In genomic region chr5:123008877-123009493, GRCm38 (mm10) we compare ENCODE assay signal across 24 mouse cellular contexts. TPM values are rescaled to one million over a fixed set of nuclear protein-coding genes. Genes with fewer than 3 reads are reported as not detected.
A peak's percentile ranks its signal among the peaks of the same experiment; 100 is the strongest.
DNase-seq lines count a peak whose midpoint lies in the region; ATAC-seq and TF ChIP-seq lines count a peak whose summit lies in the region.
"Had no signal": no experiment of that assay in that cellular context is flagged by ENCODE, and none has a peak within 500 bp of the region (broad histone marks: within the 10 kb centered on the region; RNA-seq: fewer than 3 reads in every experiment).

No protein-coding gene starts in this region.

- peaks cover 40% of the 10 kb centered on the region for H3K4me1 ChIP-seq in forebrain, embryonic 13.5 days
- peaks cover 14% of the 10 kb centered on the region for H3K4me1 ChIP-seq in forebrain, embryonic 10.5 days
- peaks cover 13% of the 10 kb centered on the region for H3K4me1 ChIP-seq in stomach, embryonic 16.5 days (ENCODE audit: control insufficient read depth, insufficient read depth, low read length)
- H3K4me1 ChIP-seq: neural tube, embryonic 12.5 days had no signal

- no peaks in the 10 kb centered on the region for H3K36me3 ChIP-seq in forebrain, embryonic 13.5 days (ENCODE audit: poor library complexity, severe bottlenecking)
- H3K36me3 ChIP-seq in forebrain, embryonic 10.5 days (replicated peaks), result no peaks in the 10 kb centered on the region
- no peaks in the 10 kb centered on the region for H3K36me3 ChIP-seq in stomach, embryonic 16.5 days (ENCODE audit: control insufficient read depth, insufficient read depth, low read length)
- H3K36me3 ChIP-seq: heart, embryonic 13.5 days; limb, embryonic 15.5 days; neural tube, embryonic 12.5 days had no signal

- no peak for ATAC-seq in forebrain, embryonic 13.5 days
- ATAC-seq in stomach, embryonic 16.5 days (ENCODE audit: insufficient read depth, low FRiP score), result no peak
- ATAC-seq: hindbrain, embryonic 16.5 days; intestine, postnatal 0 days had no signal

- H3K9ac ChIP-seq in forebrain, embryonic 13.5 days, result no peak overlapping the region
- H3K9ac ChIP-seq in stomach, embryonic 16.5 days (ENCODE audit: low read length), result no peak overlapping the region
- H3K9ac ChIP-seq: limb, embryonic 15.5 days; neural tube, embryonic 12.5 days had no signal

- H3K27me3 ChIP-seq in forebrain, embryonic 13.5 days, result no peaks in the 10 kb centered on the region
- no peaks in the 10 kb centered on the region for H3K27me3 ChIP-seq in forebrain, embryonic 10.5 days (ENCODE audit: poor library complexity, severe bottlenecking)
- H3K27me3 ChIP-seq in stomach, embryonic 16.5 days (ENCODE audit: control insufficient read depth, insufficient read depth, low read length), result no peaks in the 10 kb centered on the region
- H3K27me3 ChIP-seq: limb, embryonic 15.5 days; neural tube, embryonic 12.5 days had no signal

- TF ChIP-seq CTCF in layer of hippocampus, adult 2 months (conservative IDR thresholded peaks at IDR 0.05), result no peak

- H3K4me3 ChIP-seq in forebrain, embryonic 13.5 days, result no peak overlapping the region
- H3K4me3 ChIP-seq in forebrain, embryonic 10.5 days, result no peak overlapping the region
- H3K4me3 ChIP-seq in layer of hippocampus, adult 2 months, result no peak overlapping the region
- no peak overlapping the region for H3K4me3 ChIP-seq in stomach, embryonic 16.5 days (replicated peaks; ENCODE audit: low read length)
- H3K4me3 ChIP-seq: erythroblast, embryonic 14.5 days; heart, embryonic 13.5 days; limb, embryonic 15.5 days; neural tube, embryonic 12.5 days had no signal

- H3K9me3 ChIP-seq in forebrain, embryonic 13.5 days (replicated peaks), result no peaks in the 10 kb centered on the region
- H3K9me3 ChIP-seq in forebrain, embryonic 10.5 days, result no peaks in the 10 kb centered on the region
- H3K9me3 ChIP-seq in stomach, embryonic 16.5 days (replicated peaks; ENCODE audit: control insufficient read depth, low read length), result no peaks in the 10 kb centered on the region
- H3K9me3 ChIP-seq: heart, embryonic 13.5 days; limb, embryonic 15.5 days; neural tube, embryonic 12.5 days had no signal

- H3K4me2 ChIP-seq in forebrain, embryonic 13.5 days, result no peak overlapping the region
- no peak overlapping the region for H3K4me2 ChIP-seq in stomach, embryonic 16.5 days (ENCODE audit: low read depth, low read length)
- H3K4me2 ChIP-seq: limb, embryonic 15.5 days; neural tube, embryonic 12.5 days had no signal

- peak overlapping the region; percentile 76 for H3K27ac ChIP-seq in forebrain, embryonic 13.5 days
- H3K27ac ChIP-seq in forebrain, embryonic 10.5 days, result no peak overlapping the region
- peak overlapping the region; percentile 64 for H3K27ac ChIP-seq in layer of hippocampus, adult 2 months
- peak overlapping the region; percentile 69 for H3K27ac ChIP-seq in stomach, embryonic 16.5 days (ENCODE audit: low read length)
- H3K27ac ChIP-seq: heart, embryonic 13.5 days; kidney, postnatal 0 days; limb, embryonic 15.5 days; neural tube, embryonic 12.5 days had no signal

- WGBS in forebrain, embryonic 13.5 days, result 66% methylated on average over 7 of the region's 7 CpGs
- 92% methylated on average over 7 of the region's 7 CpGs for WGBS in forebrain, embryonic 10.5 days
- 55% methylated on average over 7 of the region's 7 CpGs for WGBS in stomach, embryonic 16.5 days

- no peak for DNase-seq in forebrain, embryonic 10.5 days (ENCODE audit: extremely low spot score, low spot score)
- peak; percentile 61 to 69 for DNase-seq in layer of hippocampus, adult 2 months (ENCODE audit: low spot score in 2 of 2)
- DNase-seq in layer of hippocampus, postnatal 14 days (ENCODE audit: low spot score in 2 of 2), result no peak
- peak; percentile 56 for DNase-seq in testis, postnatal 14 days (ENCODE audit: low spot score)
- DNase-seq in testis, postnatal 10 days (ENCODE audit: low spot score), result no peak
- no peak for DNase-seq in left cerebral cortex, adult 9 months (ENCODE audit: low spot score in 2 of 2)
- DNase-seq: adrenal gland, postnatal 14 days; B cell, adult 2 months; lung, adult 2 months; right cerebral cortex, postnatal 4 days; thymus, postnatal 25 days had no signal

RNA-seq across cellular contexts. Expression of gene Orai1, which starts 5.9 kb away (rescaled TPM):
- polyA plus RNA-seq in forebrain, embryonic 13.5 days (2015; fragmentation: Nextera tagmentation; extraction: Ambion mirVana), result 10.6 and 10.8 TPM in 2 replicates
- 6.9 and 7.9 TPM in 2 replicates for polyA plus RNA-seq in forebrain, embryonic 10.5 days (2016; fragmentation: Nextera tagmentation; extraction: Ambion mirVana)
- total RNA-seq in layer of hippocampus, adult 2 months (2021), result 10 to 100 TPM; 11.0 to 13.5 TPM
- 10 to 100 TPM; 15.1 to 16.2 TPM for total RNA-seq in layer of hippocampus, postnatal 14 days (2021)
- 16.6 and 18.3 TPM in 2 replicates for polyA plus RNA-seq in stomach, embryonic 16.5 days (2015; fragmentation: Nextera tagmentation; extraction: Ambion mirVana)

RNA-seq across cellular contexts. Expression of gene Kdm2b, which starts 19.4 kb away (rescaled TPM):
- polyA plus RNA-seq in forebrain, embryonic 13.5 days (2015; fragmentation: Nextera tagmentation; extraction: Ambion mirVana), result 107 and 108 TPM in 2 replicates
- 83.3 and 83.4 TPM in 2 replicates for polyA plus RNA-seq in forebrain, embryonic 10.5 days (2016; fragmentation: Nextera tagmentation; extraction: Ambion mirVana)
- total RNA-seq in layer of hippocampus, adult 2 months (2021), result 10 to 100 TPM; 35.0 to 36.7 TPM
- total RNA-seq in layer of hippocampus, postnatal 14 days (2021), result 10 to 100 TPM; 41.3 to 54.5 TPM
- 33.2 and 37.4 TPM in 2 replicates for polyA plus RNA-seq in stomach, embryonic 16.5 days (2015; fragmentation: Nextera tagmentation; extraction: Ambion mirVana)

RNA-seq across cellular contexts. Expression of gene Morn3, which starts 37.8 kb away (rescaled TPM):
- 0.79 and 1.1 TPM in 2 replicates for polyA plus RNA-seq in forebrain, embryonic 13.5 days (2015; fragmentation: Nextera tagmentation; extraction: Ambion mirVana)
- polyA plus RNA-seq in forebrain, embryonic 10.5 days (2016; fragmentation: Nextera tagmentation; extraction: Ambion mirVana), result 0.26 and 0.33 TPM in 2 replicates
- not detected for total RNA-seq in layer of hippocampus, adult 2 months (2021)
- total RNA-seq in layer of hippocampus, postnatal 14 days (2021), result under 1 TPM; 0.62 to 0.79 TPM
- polyA plus RNA-seq in stomach, embryonic 16.5 days (2015; fragmentation: Nextera tagmentation; extraction: Ambion mirVana), result 1.0 TPM in 1 of 2 replicates, not detected in the other
- total RNA-seq: adrenal gland, postnatal 14 days; granulocyte monocyte progenitor cell, adult 5-6 weeks; heart, postnatal 4 days; megakaryocyte-erythroid progenitor cell, adult 5-6 weeks; midbrain, postnatal 0 days had no signal
- polyA plus RNA-seq: erythroblast, embryonic 14.5 days; heart, embryonic 13.5 days; intestine, postnatal 0 days; kidney, postnatal 0 days; neural tube, embryonic 12.5 days had no signal

RNA-seq across cellular contexts. Expression of gene Tmem120b, which starts 59.2 kb away (rescaled TPM):
- 10.9 and 11.0 TPM in 2 replicates for polyA plus RNA-seq in forebrain, embryonic 13.5 days (2015; fragmentation: Nextera tagmentation; extraction: Ambion mirVana)
- 8.3 and 10.4 TPM in 2 replicates for polyA plus RNA-seq in forebrain, embryonic 10.5 days (2016; fragmentation: Nextera tagmentation; extraction: Ambion mirVana)
- 10 to 100 TPM; 17.8 to 19.6 TPM for total RNA-seq in layer of hippocampus, adult 2 months (2021)
- 10 to 100 TPM; 20.1 to 20.3 TPM for total RNA-seq in layer of hippocampus, postnatal 14 days (2021)
- 13.7 and 15.3 TPM in 2 replicates for polyA plus RNA-seq in stomach, embryonic 16.5 days (2015; fragmentation: Nextera tagmentation; extraction: Ambion mirVana)

Comparison
In these comparisons a context has a peak if more than half of its experiments do, and no peak if none do; other contexts are left out.
1. DNase-seq: peak in layer of hippocampus, adult 2 months (2 of 2) and testis, postnatal 14 days (single experiment); none in forebrain, embryonic 10.5 days (single experiment), layer of hippocampus, postnatal 14 days (0 of 2), testis, postnatal 10 days (single experiment) and left cerebral cortex, adult 9 months (0 of 2).